Mouse (Mus musculus) lung, postnatal 0 days (tissue): Measurements from ENCODE around the gene Mfsd4b5. TPM values are rescaled to one million over a fixed set of nuclear protein-coding genes. Genes with fewer than 3 reads are reported as not detected.

Source experiments
- ATAC-seq: fragments of 200-750 bp; cut with Nextera tagmentation; 2 replicates; pipeline ENCODE4 v1.8.0; 2017; ENCODE audit warnings: moderate library complexity
- DNase-seq: peaks from one replicate; pipeline ENCODE4 v3.0.0-alpha.2; 2016; ENCODE audit warnings: low spot score
- H3K27ac ChIP-seq: fragments of 300-500 bp; sonication (generic); 2 replicates; pipeline ENCODE4 v1.5.1; 2014; ENCODE audit warnings: antibody characterized with exemption, mild to moderate bottlenecking, low read length, mixed read lengths
- H3K27me3 ChIP-seq: fragments of 300-500 bp; sonication (generic); replicated peaks from 2 replicates; pipeline ENCODE4 v1.6.1; 2014; ENCODE audit warnings: low read length, mixed read lengths; ENCODE audit not compliant: insufficient read depth
- H3K36me3 ChIP-seq: fragments of 300-500 bp; sonication (generic); 2 replicates; pipeline ENCODE4 v1.6.1; 2014; ENCODE audit warnings: low read length, mixed read lengths; ENCODE audit not compliant: insufficient read depth
- H3K4me1 ChIP-seq: fragments of 300-500 bp; sonication (generic); 2 replicates; pipeline ENCODE4 v1.6.1; 2014; ENCODE audit warnings: antibody characterized with exemption, low read depth, low read length, mixed read lengths; ENCODE audit not compliant: insufficient read depth
- H3K4me2 ChIP-seq: fragments of 300-500 bp; sonication (generic); replicated peaks from 2 replicates; pipeline ENCODE4 v1.6.1; 2014; ENCODE audit warnings: low read depth, mild to moderate bottlenecking, low read length, moderate library complexity, mixed read lengths
- H3K4me3 ChIP-seq: fragments of 300-500 bp; sonication (generic); 2 replicates; pipeline ENCODE4 v1.5.1; 2014; ENCODE audit warnings: low read depth, low read length
- H3K9ac ChIP-seq: fragments of 300-500 bp; sonication (generic); replicated peaks from 2 replicates; pipeline ENCODE4 v1.6.1; 2014; ENCODE audit warnings: low read depth, mild to moderate bottlenecking
- H3K9me3 ChIP-seq: fragments of 300-500 bp; sonication (generic); 2 replicates; pipeline ENCODE4 v1.6.1; 2016; ENCODE audit warnings: low read length, mixed read lengths
- CTCF ChIP-seq: IDR thresholded peaks from 2 replicates; pipeline ENCODE4 v1.5.1; 2016; ENCODE audit warnings: antibody characterized with exemption, mild to moderate bottlenecking
- EP300 ChIP-seq: IDR thresholded peaks from 2 replicates; pipeline ENCODE4 v1.6.1; 2016; ENCODE audit warnings: antibody characterized with exemption, mild to moderate bottlenecking, control low read depth
- WGBS: fragments of 180-500 bp; shearing (Covaris S2); extraction: QIAGEN DNeasy Blood & Tissue Kit; methylation state at CpG from one replicate; pipeline ENCODE4 v1.1.7; 2014; 5-methylcytosine and 5-hydroxymethylcytosine counted together
- polyA plus RNA-seq: library from polyadenylated mRNA; unstranded; fragments of >200 nt; fragmentation: Nextera tagmentation; extraction: Ambion mirVana; gene quantifications from 2 replicates; pipeline ENCODE4 v1.2.1, GENCODE M21; 2015

Mfsd4b5 gene
- polyA plus RNA-seq, 1 experiment from 2014 or later = 0.13 TPM

GRCm38 (mm10) chr10:39975771-39976170 lies 10.7 kb downstream of the Mfsd4b5 start:
- no peaks in the 10 kb centered on the region for H3K36me3 ChIP-seq
- H3K4me3 ChIP-seq = no peak overlapping the region
- no peaks in the 10 kb centered on the region for H3K4me1 ChIP-seq
- H3K4me2 ChIP-seq = no peak overlapping the region
- H3K9me3 ChIP-seq = peaks cover 8% of the 10 kb centered on the region; the same call in 1 of the 2 replicates
- H3K9ac ChIP-seq = no peak overlapping the region
- ATAC-seq (no peak), DNase-seq (no peak)
- WGBS = 50% methylated on average over 2 of the region's 2 CpGs
- TF ChIP-seq EP300 (no peak), CTCF (no peak)
- H3K27ac ChIP-seq = no peak overlapping the region
- H3K27me3 ChIP-seq = no peaks in the 10 kb centered on the region

GRCm38 (mm10) chr10:39974982-39975381 lies 11.5 kb downstream of the Mfsd4b5 start:
- 36% methylated on average over 11 of the region's 11 CpGs for WGBS
- Histone ChIP-seq H3K27ac (no peak overlapping the region), H3K9me3 (peaks cover 8% of the 10 kb centered on the region; the same call in 1 of the 2 replicates), H3K4me2 (no peak overlapping the region), H3K36me3 (no peaks in the 10 kb centered on the region), H3K9ac (no peak overlapping the region), H3K4me1 (no peaks in the 10 kb centered on the region), H3K4me3 (no peak overlapping the region), H3K27me3 (no peaks in the 10 kb centered on the region)
- ATAC-seq (no peak; the same call in 1 of the 2 replicates), DNase-seq (peak; percentile 21)
- TF ChIP-seq EP300 (no peak), CTCF (no peak)

GRCm38 (mm10) chr10:39967512-39967911 lies 18.9 kb downstream of the Mfsd4b5 start:
- Histone ChIP-seq H3K27me3 (no peaks in the 10 kb centered on the region), H3K4me2 (no peak overlapping the region), H3K36me3 (no peaks in the 10 kb centered on the region), H3K9me3 (no peaks in the 10 kb centered on the region), H3K9ac (no peak overlapping the region), H3K4me3 (no peak overlapping the region), H3K4me1 (no peaks in the 10 kb centered on the region), H3K27ac (no peak overlapping the region)
- 79% methylated on average over 3 of the region's 3 CpGs for whole genome bisulfite sequencing
- DNase-seq (peak; percentile 46), ATAC-seq (no peak; the same call in 1 of the 2 replicates)
- TF ChIP-seq CTCF (no peak), EP300 (no peak)

GRCm38 (mm10) chr10:39961906-39962305 lies 24.5 kb downstream of the Mfsd4b5 start:
- no peaks in the 10 kb centered on the region for H3K27me3 ChIP-seq
- no peaks in the 10 kb centered on the region for H3K9me3 ChIP-seq
- no peak overlapping the region for H3K4me2 ChIP-seq
- ATAC-seq (no peak), DNase-seq (no peak)
- 26% methylated on average over 1 of the region's 1 CpGs for WGBS
- no peak overlapping the region for H3K9ac ChIP-seq
- no peaks in the 10 kb centered on the region for H3K36me3 ChIP-seq
- TF ChIP-seq CTCF = no peak
- TF ChIP-seq EP300 = no peak
- peaks cover 6% of the 10 kb centered on the region; the same call in 1 of the 2 replicates for H3K4me1 ChIP-seq
- H3K4me3 ChIP-seq = no peak overlapping the region
- H3K27ac ChIP-seq = no peak overlapping the region

- Histone ChIP-seq H3K9me3 (no peaks in the 10 kb centered on the region), H3K4me3 (peak overlapping the region; percentile 44; the same call in 1 of the 2 replicates), H3K4me2 (peak overlapping the region; percentile 79), H3K27ac (no peak overlapping the region), H3K9ac (no peak overlapping the region), H3K36me3 (no peaks in the 10 kb centered on the region), H3K27me3 (no peaks in the 10 kb centered on the region), H3K4me1 (peaks cover 6% of the 10 kb centered on the region; the same call in 1 of the 2 replicates)
- TF ChIP-seq CTCF = no peak
- TF ChIP-seq EP300 = no peak
- WGBS = 43% methylated on average over 11 of the region's 11 CpGs
- ATAC-seq = peak; percentile 34
- DNase-seq = no peak
These were observed 26.0 kb downstream of the Mfsd4b5 start for GRCm38 (mm10) chr10:39960441-39960822.

- peak within 1 kb of the TSS; percentile 44 for H3K4me3 ChIP-seq
- H3K27ac ChIP-seq = peak within 1 kb of the TSS; percentile 70
- peaks cover 6% of the 10 kb centered on the region; the same call in 1 of the 2 replicates for H3K4me1 ChIP-seq
- H3K36me3 ChIP-seq = no peaks in the 10 kb centered on the region
- ATAC-seq (peak; percentile 100), DNase-seq (peak; percentile 99)
- H3K4me2 ChIP-seq = peak within 1 kb of the TSS; percentile 79
- no peaks in the 10 kb centered on the region for H3K9me3 ChIP-seq
- WGBS = under 1% methylated on average over 32 of the region's 38 CpGs
- TF ChIP-seq CTCF (peak; percentile 88), EP300 (peak; percentile 29; the same call in 1 of the 2 replicates)
- H3K9ac ChIP-seq = no peak within 1 kb of the TSS; the same call in 1 of the 2 replicates
- no peaks in the 10 kb centered on the region for H3K27me3 ChIP-seq
These were observed 26.5 kb downstream of the Mfsd4b5 start, which contains the start of gene Mfsd4b3 for GRCm38 (mm10) chr10:39959761-39960440. Mfsd4b3 (minus strand) TSS chr10:39960153.
